ENCODE assay signal across 30 mouse cellular contexts in genomic region chr13:3908262-3908661, GRCm38 (mm10). TPM values are rescaled to one million over a fixed set of nuclear protein-coding genes. Genes with fewer than 3 reads are reported as not detected.
A peak's percentile ranks its signal among the peaks of the same experiment; 100 is the strongest.
DNase-seq lines count a peak whose midpoint lies in the region; ATAC-seq and TF ChIP-seq lines count a peak whose summit lies in the region.
"Had no signal": no experiment of that assay in that cellular context is flagged by ENCODE, and none has a peak within 500 bp of the region (broad histone marks: within the 10 kb centered on the region; RNA-seq: fewer than 3 reads in every experiment).

No protein-coding gene starts in this region.

- 0 out of 2 replicates have a peak, but pooled peaks cover 3% of the 10 kb centered on the region for H3K4me1 ChIP-seq in heart, postnatal 0 days (ENCODE audit: control insufficient read depth, insufficient read depth)
- peaks cover 2% of the 10 kb centered on the region; the same call in 1 of the 2 replicates for H3K4me1 ChIP-seq in lung, embryonic 16.5 days (replicated peaks; ENCODE audit: control insufficient read depth, insufficient read depth, low read length)
- H3K4me1 ChIP-seq in midbrain, embryonic 13.5 days (replicated peaks) = no peaks in the 10 kb centered on the region
- H3K4me1 ChIP-seq: embryonic facial prominence, embryonic 12.5 days; hindbrain, embryonic 12.5 days; limb, embryonic 15.5 days; midbrain, embryonic 10.5 days had no signal

- H3K4me2 ChIP-seq in heart, postnatal 0 days (ENCODE audit: low read depth, low read length) = no peak overlapping the region
- H3K4me2 ChIP-seq in lung, embryonic 16.5 days (ENCODE audit: low read depth, low read length) = no peak overlapping the region
- H3K4me2 ChIP-seq in midbrain, embryonic 13.5 days (replicated peaks) = no peak overlapping the region
- H3K4me2 ChIP-seq: embryonic facial prominence, embryonic 12.5 days; heart, embryonic 11.5 days; hindbrain, embryonic 12.5 days; limb, embryonic 15.5 days had no signal

- no peak overlapping the region for H3K27ac ChIP-seq in heart, postnatal 0 days (ENCODE audit: low read depth)
- H3K27ac ChIP-seq in lung, embryonic 16.5 days (ENCODE audit: low read length) = peak overlapping the region; percentile 57
- no peak overlapping the region for H3K27ac ChIP-seq in midbrain, embryonic 13.5 days
- H3K27ac ChIP-seq: embryonic facial prominence, embryonic 12.5 days; hindbrain, embryonic 12.5 days; kidney, postnatal 0 days; left cerebral cortex, adult 2 months; limb, embryonic 15.5 days; midbrain, embryonic 10.5 days had no signal

- TF ChIP-seq EP300 in heart, postnatal 0 days (IDR thresholded peaks at IDR 0.05; ENCODE audit: low read depth) = no peak

- peak; percentile 44 for DNase-seq in heart, postnatal 0 days (ENCODE audit: low spot score)
- no peak for DNase-seq in heart, adult 9 months (ENCODE audit: low spot score in 2 of 2)
- no peak for DNase-seq in lung, postnatal 10 days
- no peak for DNase-seq in adrenal gland, adult 18-20 months (ENCODE audit: low spot score in 2 of 2)
- DNase-seq: adrenal gland, adult 2 months; cerebellum, adult 11-12 months; cerebellum, postnatal 10 days; gastrocnemius, postnatal 36 days; kidney, adult 18-20 months; left cerebral cortex, postnatal 4 days; right cerebral cortex, adult 18-20 months; right cerebral cortex, postnatal 4 days had no signal

- no peak overlapping the region for H3K4me3 ChIP-seq in heart, postnatal 0 days (ENCODE audit: low read depth, low read length)
- no peak overlapping the region for H3K4me3 ChIP-seq in lung, embryonic 16.5 days (ENCODE audit: low read length)
- no peak overlapping the region for H3K4me3 ChIP-seq in midbrain, embryonic 13.5 days (replicated peaks)
- H3K4me3 ChIP-seq: embryonic facial prominence, embryonic 12.5 days; hindbrain, embryonic 12.5 days; left cerebral cortex, adult 2 months; limb, embryonic 15.5 days; midbrain, embryonic 10.5 days had no signal

- H3K9me3 ChIP-seq in heart, postnatal 0 days (replicated peaks; ENCODE audit: control insufficient read depth, low read length) = no peaks in the 10 kb centered on the region
- H3K9me3 ChIP-seq in lung, embryonic 16.5 days (ENCODE audit: control insufficient read depth, low read length) = no peaks in the 10 kb centered on the region
- H3K9me3 ChIP-seq in midbrain, embryonic 13.5 days = no peaks in the 10 kb centered on the region
- H3K9me3 ChIP-seq: embryonic facial prominence, embryonic 12.5 days; hindbrain, embryonic 12.5 days; limb, embryonic 15.5 days; midbrain, embryonic 10.5 days had no signal

- H3K9ac ChIP-seq in heart, postnatal 0 days (replicated peaks; ENCODE audit: low read depth, low read length) = no peak overlapping the region
- no peak overlapping the region for H3K9ac ChIP-seq in lung, embryonic 16.5 days (ENCODE audit: low read length)
- no peak overlapping the region for H3K9ac ChIP-seq in midbrain, embryonic 13.5 days (replicated peaks)
- H3K9ac ChIP-seq: embryonic facial prominence, embryonic 12.5 days; hindbrain, embryonic 12.5 days; limb, embryonic 15.5 days had no signal

- peak; percentile 75 for ATAC-seq in heart, postnatal 0 days (ENCODE audit: insufficient read depth, low read depth)
- peak; percentile 85 for ATAC-seq in lung, embryonic 16.5 days (ENCODE audit: low read depth)
- peak; percentile 79 for ATAC-seq in megakaryocyte progenitor cell, adult 5-6 weeks (replicated peaks; ENCODE audit: poor library complexity)
- ATAC-seq in midbrain, embryonic 13.5 days = no peak

- no peaks in the 10 kb centered on the region for H3K36me3 ChIP-seq in heart, postnatal 0 days (replicated peaks; ENCODE audit: control insufficient read depth, insufficient read depth, low read length)
- H3K36me3 ChIP-seq in lung, embryonic 16.5 days (ENCODE audit: control insufficient read depth, insufficient read depth, low read length) = peaks cover 10% of the 10 kb centered on the region; the same call in 1 of the 2 replicates
- H3K36me3 ChIP-seq in midbrain, embryonic 13.5 days = peaks cover 10% of the 10 kb centered on the region; the same call in 1 of the 2 replicates

- TF ChIP-seq CTCF in heart, postnatal 0 days (IDR thresholded peaks at IDR 0.05; ENCODE audit: low read depth) = no peak

- 39% methylated on average over 4 of the region's 4 CpGs for WGBS in heart, postnatal 0 days
- WGBS in lung, embryonic 16.5 days = 43% methylated on average over 4 of the region's 4 CpGs
- whole genome bisulfite sequencing in midbrain, embryonic 13.5 days = 93% methylated on average over 4 of the region's 4 CpGs

- no peaks in the 10 kb centered on the region for H3K27me3 ChIP-seq in heart, postnatal 0 days (ENCODE audit: control insufficient read depth, insufficient read depth, low read length)
- H3K27me3 ChIP-seq in lung, embryonic 16.5 days (ENCODE audit: control insufficient read depth, insufficient read depth, low read depth, low read length) = no peaks in the 10 kb centered on the region
- H3K27me3 ChIP-seq in midbrain, embryonic 13.5 days = no peaks in the 10 kb centered on the region
- H3K27me3 ChIP-seq: embryonic facial prominence, embryonic 12.5 days; hindbrain, embryonic 12.5 days; limb, embryonic 15.5 days had no signal

RNA-seq across cellular contexts. Expression of gene Net1, which starts 9.8 kb away (rescaled TPM):
- 27.7 and 38.7 TPM in 2 replicates for total RNA-seq in heart, postnatal 0 days (2014; rRNA removed; ENCODE audit: low replicate concordance)
- 17.2 and 22.3 TPM in 2 replicates for polyA plus RNA-seq in heart, postnatal 0 days (2015; fragmentation: Nextera tagmentation; extraction: Ambion mirVana)
- 100 and 104 TPM in 2 replicates for polyA plus RNA-seq in lung, embryonic 16.5 days (2015; fragmentation: Nextera tagmentation; extraction: Ambion mirVana)
- 34.2 and 37.4 TPM in 2 replicates for total RNA-seq in megakaryocyte progenitor cell, adult 5-6 weeks (2015)
- total RNA-seq in megakaryocyte progenitor cell, adult 5-6 weeks (2017) = 83.5 and 102 TPM in 2 replicates
- total RNA-seq in adrenal gland, adult 18-20 months (2021) = 100 to 1,000 TPM; 130 to 236 TPM
- 14.5 and 14.6 TPM in 2 replicates for polyA plus RNA-seq in midbrain, embryonic 13.5 days (2015; fragmentation: Nextera tagmentation; extraction: Ambion mirVana)

RNA-seq across cellular contexts. Expression of gene Tubal3, which starts 9.8 kb away (rescaled TPM):
- not detected in 2 replicates for total RNA-seq in heart, postnatal 0 days (2014; rRNA removed; ENCODE audit: low replicate concordance)
- polyA plus RNA-seq in heart, postnatal 0 days (2015; fragmentation: Nextera tagmentation; extraction: Ambion mirVana) = not detected in 2 replicates
- not detected in 2 replicates for polyA plus RNA-seq in lung, embryonic 16.5 days (2015; fragmentation: Nextera tagmentation; extraction: Ambion mirVana)
- total RNA-seq in megakaryocyte progenitor cell, adult 5-6 weeks (2015) = not detected in 2 replicates
- total RNA-seq in megakaryocyte progenitor cell, adult 5-6 weeks (2017) = not detected in 2 replicates
- not detected for total RNA-seq in adrenal gland, adult 18-20 months (2021)
- polyA plus RNA-seq in midbrain, embryonic 13.5 days (2015; fragmentation: Nextera tagmentation; extraction: Ambion mirVana) = not detected in 2 replicates
- total RNA-seq: adrenal gland, adult 2 months; ES-E14; gastrocnemius, adult 18-20 months; gastrocnemius, postnatal 36 days; heart, postnatal 25 days; layer of hippocampus, postnatal 10 days; left cerebral cortex, adult 2 months; left cerebral cortex, postnatal 4 days; midbrain, postnatal 0 days had no signal
- polyA plus RNA-seq: adrenal gland, adult 2 months; embryonic facial prominence, embryonic 12.5 days; forebrain, embryonic 11.5 days; heart, embryonic 11.5 days; hindbrain, embryonic 12.5 days; kidney, postnatal 0 days; limb, embryonic 15.5 days; midbrain, embryonic 10.5 days; midbrain, postnatal 0 days; neural tube, embryonic 14.5 days; thymus, postnatal 0 days had no signal

RNA-seq across cellular contexts. Expression of gene Ucn3, which starts 36.9 kb away (rescaled TPM):
- total RNA-seq in heart, postnatal 0 days (2014; rRNA removed; ENCODE audit: low replicate concordance) = not detected in 2 replicates
- not detected in 2 replicates for polyA plus RNA-seq in heart, postnatal 0 days (2015; fragmentation: Nextera tagmentation; extraction: Ambion mirVana)
- polyA plus RNA-seq in lung, embryonic 16.5 days (2015; fragmentation: Nextera tagmentation; extraction: Ambion mirVana) = not detected in 2 replicates
- total RNA-seq in megakaryocyte progenitor cell, adult 5-6 weeks (2015) = not detected in 2 replicates
- not detected in 2 replicates for total RNA-seq in megakaryocyte progenitor cell, adult 5-6 weeks (2017)
- total RNA-seq in adrenal gland, adult 18-20 months (2021) = not detected
- polyA plus RNA-seq in midbrain, embryonic 13.5 days (2015; fragmentation: Nextera tagmentation; extraction: Ambion mirVana) = not detected in 2 replicates
- total RNA-seq: adrenal gland, adult 2 months; ES-E14; gastrocnemius, adult 18-20 months; gastrocnemius, postnatal 36 days; heart, postnatal 25 days; layer of hippocampus, postnatal 10 days had no signal
- polyA plus RNA-seq: adrenal gland, adult 2 months; embryonic facial prominence, embryonic 12.5 days; forebrain, embryonic 11.5 days; heart, embryonic 11.5 days; hindbrain, embryonic 12.5 days; kidney, postnatal 0 days; limb, embryonic 15.5 days; midbrain, embryonic 10.5 days; neural tube, embryonic 14.5 days had no signal

RNA-seq across cellular contexts. Expression of gene Calm5, which starts 54.3 kb away (rescaled TPM):
- not detected in 2 replicates for total RNA-seq in heart, postnatal 0 days (2014; rRNA removed; ENCODE audit: low replicate concordance)
- not detected in 2 replicates for polyA plus RNA-seq in heart, postnatal 0 days (2015; fragmentation: Nextera tagmentation; extraction: Ambion mirVana)
- polyA plus RNA-seq in lung, embryonic 16.5 days (2015; fragmentation: Nextera tagmentation; extraction: Ambion mirVana) = not detected in 2 replicates
- not detected in 2 replicates for total RNA-seq in megakaryocyte progenitor cell, adult 5-6 weeks (2015)
- total RNA-seq in megakaryocyte progenitor cell, adult 5-6 weeks (2017) = not detected in 2 replicates
- not detected for total RNA-seq in adrenal gland, adult 18-20 months (2021)
- not detected in 2 replicates for polyA plus RNA-seq in midbrain, embryonic 13.5 days (2015; fragmentation: Nextera tagmentation; extraction: Ambion mirVana)
- total RNA-seq: adrenal gland, adult 2 months; ES-E14; gastrocnemius, postnatal 36 days; heart, postnatal 25 days; layer of hippocampus, postnatal 10 days; left cerebral cortex, adult 2 months; left cerebral cortex, postnatal 4 days; midbrain, postnatal 0 days had no signal
- polyA plus RNA-seq: adrenal gland, adult 2 months; embryonic facial prominence, embryonic 12.5 days; forebrain, embryonic 11.5 days; heart, embryonic 11.5 days; hindbrain, embryonic 12.5 days; kidney, postnatal 0 days; midbrain, embryonic 10.5 days; midbrain, postnatal 0 days; neural tube, embryonic 14.5 days had no signal
